Mouse (Mus musculus) heart, adult 18-20 months (tissue): ENCODE measurements around the gene March7. TPM values are rescaled to one million over a fixed set of nuclear protein-coding genes. Genes with fewer than 3 reads are reported as not detected.

Experiments used
- DNase-seq, 2 experiments: peaks; one replicate each; pipeline ENCODE4 v3.0.0; 2021 to 2022; ENCODE audit warnings: mixed read lengths in 1 of 2
- long read RNA-seq, 2 experiments: library from polyadenylated mRNA; stranded (forward); transcript quantifications; one replicate each; pipeline ENCODE4 v2.0.0; 2021
- total RNA-seq, 2 experiments: library from RNA; stranded (reverse); gene quantifications; 2 replicates each; pipeline ENCODE4 v1.2.3; 2021

Gene March7
- 10 to 100 TPM; 17.3 to 27.6 TPM for total RNA-seq
- long read RNA-seq, experiment 1, partial matches to known transcripts, result 0 of 17 reads
- long read RNA-seq, experiment 1, other reads (novel, unspliced or antisense), result 12 of 17 reads
- long read RNA-seq, experiment 2, partial matches to known transcripts, result 0 of 9 reads
- long read RNA-seq, experiment 2, other reads (novel, unspliced or antisense), result 7 of 9 reads

GRCm38 (mm10) chr2:60209703-60210651 lies at the start of gene March7, which contains the start of gene Baz2b:
TSS of gene March7 (plus strand) at chr2:60209887.
TSS of gene Baz2b (minus strand) at chr2:60209839.
- DNase-seq, result peak; percentile 88 to 92

- DNase-seq, result no peak
These were observed 45.9 kb upstream of the March7 start for GRCm38 (mm10) chr2:60163744-60164143.

GRCm38 (mm10) chr2:60165679-60166078 lies 44.0 kb upstream of the March7 start:
- DNase-seq, result no peak

- no peak for DNase-seq
These were observed 42.8 kb upstream of the March7 start for GRCm38 (mm10) chr2:60166878-60167277.

- DNase-seq, result peak; percentile 37 to 47
These were observed 37.7 kb upstream of the March7 start for GRCm38 (mm10) chr2:60171786-60172530.

- DNase-seq, result peak; percentile 25 to 61
These were observed 37.2 kb upstream of the March7 start for GRCm38 (mm10) chr2:60172531-60172914.

GRCm38 (mm10) chr2:60173190-60173589 lies 36.5 kb upstream of the March7 start:
- no peak for DNase-seq

- DNase-seq, result peak; percentile 28 to 54
These were observed 36.1 kb upstream of the March7 start for GRCm38 (mm10) chr2:60173595-60173994.

- DNase-seq, result no peak
These were observed 34.6 kb upstream of the March7 start for GRCm38 (mm10) chr2:60175078-60175477.

GRCm38 (mm10) chr2:60176087-60176486 lies 33.6 kb upstream of the March7 start:
- DNase-seq, result peak in 1 of 2 experiments; percentile 17

GRCm38 (mm10) chr2:60177490-60177889 lies 32.2 kb upstream of the March7 start:
- DNase-seq, result no peak

- no peak for DNase-seq
These were observed 28.0 kb upstream of the March7 start for GRCm38 (mm10) chr2:60181696-60182095.

- DNase-seq, result no peak
These were observed 12.8 kb upstream of the March7 start for GRCm38 (mm10) chr2:60196841-60197240.

- DNase-seq, result no peak
These were observed 9.6 kb upstream of the March7 start for GRCm38 (mm10) chr2:60200051-60200562.

GRCm38 (mm10) chr2:60200667-60201066 lies 9.0 kb upstream of the March7 start:
- peak; percentile 50 to 72 for DNase-seq

GRCm38 (mm10) chr2:60202900-60203530 lies 6.7 kb upstream of the March7 start:
- DNase-seq, result no peak

GRCm38 (mm10) chr2:60203733-60204132 lies 6.0 kb upstream of the March7 start:
- DNase-seq, result no peak

GRCm38 (mm10) chr2:60204162-60204561 lies 5.5 kb upstream of the March7 start:
- DNase-seq, result no peak

GRCm38 (mm10) chr2:60205795-60206194 lies 3.9 kb upstream of the March7 start:
- DNase-seq, result no peak

- DNase-seq, result peak; percentile 58 to 73
These were observed 520 bp upstream of the March7 start for GRCm38 (mm10) chr2:60209122-60209611.

- no peak for DNase-seq
These were observed 1.1 kb downstream of the March7 start for GRCm38 (mm10) chr2:60210821-60211220.

GRCm38 (mm10) chr2:60212488-60212887 lies 2.8 kb downstream of the March7 start:
- DNase-seq, result no peak
